Mouse (Mus musculus) CH12.LX (cell line): ENCODE results near the gene Wwp2. TPM values are rescaled to one million over a fixed set of nuclear protein-coding genes. Genes with fewer than 3 reads are reported as not detected.

Source experiments
- DNase-seq: peaks from one replicate; pipeline ENCODE4 v3.0.0-alpha.2; 2013; ENCODE audit errors: extremely low read depth
- H3K27ac ChIP-seq: 2 replicates; pipeline ENCODE4 v1.5.1; 2012; ENCODE audit warnings: low read depth, mild to moderate bottlenecking, control low read depth, moderate library complexity; ENCODE audit not compliant: insufficient read depth
- H3K27me3 ChIP-seq: replicated peaks from 2 replicates; pipeline ENCODE3; 2012; ENCODE audit warnings: inconsistent platforms
- H3K36me3 ChIP-seq, 2 experiments: replicated peaks in 1 of 2; 2 replicates each; pipeline versions ENCODE3 to v1.6.1; 2012; ENCODE audit warnings: inconsistent platforms in 1 of 2, low read length in 1 of 2, mild to moderate bottlenecking in 1 of 2, mixed read lengths in 1 of 2, moderate library complexity in 1 of 2; ENCODE audit not compliant: control insufficient read depth in 1 of 2, insufficient read depth in 1 of 2
- H3K4me1 ChIP-seq, 2 experiments: 2 replicates each; pipeline ENCODE4 v1.6.1; 2012; ENCODE audit warnings: inconsistent platforms in 1 of 2, moderate library complexity in 1 of 2; ENCODE audit not compliant: insufficient read depth in 2 of 2, control insufficient read depth in 1 of 2
- H3K4me2 ChIP-seq: 2 replicates; pipeline ENCODE4 v1.6.1; 2012; ENCODE audit warnings: low read depth, mild to moderate bottlenecking, control low read depth; ENCODE audit not compliant: poor library complexity, insufficient read depth, severe bottlenecking
- H3K4me3 ChIP-seq, 3 experiments: fragments of 150-350 bp in 1 of 3; sonication (generic) in 1 of 3; replicated peaks in 1 of 3; 2 replicates each; pipeline versions ENCODE3 to v1.5.1; 2011 to 2012; ENCODE audit warnings: low read depth in 2 of 3, low read length in 2 of 3, mild to moderate bottlenecking in 2 of 3, moderate library complexity in 2 of 3, control low read depth in 1 of 3, improper control_type of control experiment in 1 of 3, inconsistent platforms in 1 of 3, mixed read lengths in 1 of 3; ENCODE audit not compliant: poor library complexity in 1 of 3
- H3K79me2 ChIP-seq: replicated peaks from 2 replicates; pipeline ENCODE4 v1.6.1; 2012; ENCODE audit warnings: mild to moderate bottlenecking, moderate library complexity; ENCODE audit not compliant: control insufficient read depth, poor library complexity, insufficient read depth, severe bottlenecking; ENCODE audit errors: extremely low read depth
- H3K9ac ChIP-seq: 2 replicates; pipeline ENCODE4 v1.6.1; 2012; ENCODE audit warnings: low read depth, mild to moderate bottlenecking, control low read depth, moderate library complexity; ENCODE audit not compliant: insufficient read depth
- H3K9me3 ChIP-seq: replicated peaks from 2 replicates; pipeline ENCODE3; 2012; ENCODE audit warnings: low read length, inconsistent platforms, mixed read lengths
- GABPA ChIP-seq: IDR thresholded peaks from 2 replicates; pipeline ENCODE4 v1.6.1; 2012; ENCODE audit warnings: low read depth, low read length, improper control_type of control experiment, inconsistent platforms; ENCODE audit not compliant: insufficient replicate concordance
- IRF4 ChIP-seq: IDR thresholded peaks from 2 replicates; pipeline ENCODE4 v1.6.1; 2014; ENCODE audit warnings: low read depth, mild to moderate bottlenecking, inconsistent platforms, low read length, improper control_type of control experiment
- JUND ChIP-seq: conservative IDR thresholded peaks from 2 replicates; pipeline ENCODE4 v1.6.1; 2011; ENCODE audit warnings: low read depth, low read length, improper control_type of control experiment
- KAT2A ChIP-seq: IDR thresholded peaks from 2 replicates; pipeline ENCODE4 v1.6.1; 2012; ENCODE audit warnings: low read length, improper control_type of control experiment, inconsistent platforms; ENCODE audit not compliant: insufficient replicate concordance
- MAZ ChIP-seq: IDR thresholded peaks from 2 replicates; pipeline ENCODE4 v1.6.1; 2012; ENCODE audit warnings: low read depth, mild to moderate bottlenecking, inconsistent platforms, low read length, improper control_type of control experiment, moderate library complexity
- MXI1 ChIP-seq: IDR thresholded peaks from 2 replicates; pipeline ENCODE4 v1.6.1; 2011; ENCODE audit warnings: mild to moderate bottlenecking, low read depth, low read length, improper control_type of control experiment
- POLR2AphosphoS2 ChIP-seq: IDR thresholded peaks from 2 replicates; pipeline ENCODE4 v1.6.1; 2011; ENCODE audit warnings: low read depth, low read length, improper control_type of control experiment
- RAD21 ChIP-seq: IDR thresholded peaks from 2 replicates; pipeline ENCODE4 v1.6.1; 2011; ENCODE audit warnings: low read depth, mild to moderate bottlenecking, low read length, improper control_type of control experiment, moderate library complexity
- RCOR1 ChIP-seq: conservative IDR thresholded peaks from 2 replicates; pipeline ENCODE4 v1.6.1; 2012; ENCODE audit warnings: low read depth, mild to moderate bottlenecking, inconsistent platforms, low read length, improper control_type of control experiment
- TBP ChIP-seq: conservative IDR thresholded peaks from 2 replicates; pipeline ENCODE4 v1.6.1; 2011; ENCODE audit warnings: low read depth, low read length, improper control_type of control experiment
- USF1 ChIP-seq: IDR thresholded peaks from 2 replicates; pipeline ENCODE4 v1.6.1; 2014; ENCODE audit warnings: low read depth, mild to moderate bottlenecking, inconsistent platforms, low read length, improper control_type of control experiment
- dilution Hi-C: fragments of 300-500 bp; cut with MboI; formaldehyde crosslinking; loops from 2 replicates; pipeline ENCODE4 v1.14.3; 2020; ENCODE audit warnings: low sequenced_read_pairs; ENCODE audit not compliant: extremely low pct_unique_long_range_greater_than_20kb, extremely low pct_ligation_motif_present
- in situ Hi-C: fragments of 300-500 bp; cut with MboI; formaldehyde crosslinking; loops from 3 replicates; pipeline ENCODE4 v1.14.3; 2019; ENCODE audit warnings: low sequenced_read_pairs, low pct_ligation_motif_present, low pct_unique_long_range_greater_than_20kb, mixed read lengths
- polyA plus RNA-seq: library from polyadenylated mRNA; unstranded; fragments of >175 nt; gene quantifications from 2 replicates; pipeline ENCODE4 v1.2.1, GENCODE M21; 2012; ENCODE audit warnings: low read depth; ENCODE audit not compliant: insufficient read length
- total RNA-seq, 2 experiments: library from RNA; depleted of rRNA; stranded (reverse); fragments of 300-350 nt in 1 of 2; fragments of >200 nt in 1 of 2; gene quantifications; 2 replicates each; pipeline ENCODE4 v1.2.3; 2012 to 2014

The Wwp2 gene
- total and polyA plus RNA-seq, 3 experiments: 13.5 to 30.3 (median 20.7) TPM

GRCm38 (mm10) chr8:107425230-107425597 lies 11.0 kb upstream of the Wwp2 start:
- Histone ChIP-seq H3K36me3 (peaks cover 26 to 31% of the 10 kb centered on the region in 2 experiments), H3K9ac (no peak overlapping the region; the same call in 1 of the 2 replicates), H3K4me1 (peaks cover 8 to 33% of the 10 kb centered on the region in 2 experiments), H3K9me3 (peaks cover 3% of the 10 kb centered on the region), H3K79me2 (peaks cover 41% of the 10 kb centered on the region), H3K27ac (no peak overlapping the region), H3K27me3 (peaks cover 6% of the 10 kb centered on the region), H3K4me3 (peak overlapping the region in 2 of 3 experiments; percentile 40 to 86), H3K4me2 (peak overlapping the region; percentile 55)
- DNase-seq: no peak
- in situ Hi-C loops (no loop called here), dilution Hi-C loops (no loop called here)
- TF ChIP-seq JUND (no peak), RCOR1 (no peak), KAT2A (no peak)

DNA sequence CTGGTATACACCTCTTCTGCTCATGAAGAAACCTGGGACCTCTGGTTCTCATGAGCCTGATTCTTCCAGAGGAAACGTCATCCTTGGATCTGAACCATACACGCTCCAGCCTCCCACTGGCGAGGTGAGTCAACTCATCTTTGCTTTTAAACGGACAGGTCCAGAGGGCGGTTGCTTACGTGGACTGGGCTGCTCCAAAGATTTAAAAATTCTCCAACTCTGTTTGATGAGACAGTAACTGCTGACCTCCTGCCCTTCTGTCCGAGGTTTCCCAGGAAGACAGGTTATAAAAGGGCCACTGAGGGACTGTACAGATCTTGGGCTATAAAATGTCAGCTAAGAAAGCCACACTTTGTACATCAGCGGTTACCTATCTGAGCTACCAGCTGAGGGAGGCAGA lies 5.3 kb upstream of the Wwp2 start:
- TF ChIP-seq USF1 (no peak), RAD21 (no peak), GABPA (no peak), POLR2AphosphoS2 (no peak), TBP (no peak)
- Histone ChIP-seq H3K79me2 (no peaks in the 10 kb centered on the region), H3K9me3 (peaks cover 3% of the 10 kb centered on the region), H3K4me2 (no peak overlapping the region), H3K4me3 (no peak overlapping the region), H3K4me1 (peaks cover 0 to 4% of the 10 kb centered on the region in 2 experiments; a peak in 1 of 4 replicates), H3K36me3 (no peaks in the 10 kb centered on the region), H3K27me3 (peaks cover 12% of the 10 kb centered on the region), H3K27ac (no peak overlapping the region), H3K9ac (no peak overlapping the region)
- in situ Hi-C loops: no loop called here
- dilution Hi-C loops: no loop called here
- DNase-seq: no peak

DNA sequence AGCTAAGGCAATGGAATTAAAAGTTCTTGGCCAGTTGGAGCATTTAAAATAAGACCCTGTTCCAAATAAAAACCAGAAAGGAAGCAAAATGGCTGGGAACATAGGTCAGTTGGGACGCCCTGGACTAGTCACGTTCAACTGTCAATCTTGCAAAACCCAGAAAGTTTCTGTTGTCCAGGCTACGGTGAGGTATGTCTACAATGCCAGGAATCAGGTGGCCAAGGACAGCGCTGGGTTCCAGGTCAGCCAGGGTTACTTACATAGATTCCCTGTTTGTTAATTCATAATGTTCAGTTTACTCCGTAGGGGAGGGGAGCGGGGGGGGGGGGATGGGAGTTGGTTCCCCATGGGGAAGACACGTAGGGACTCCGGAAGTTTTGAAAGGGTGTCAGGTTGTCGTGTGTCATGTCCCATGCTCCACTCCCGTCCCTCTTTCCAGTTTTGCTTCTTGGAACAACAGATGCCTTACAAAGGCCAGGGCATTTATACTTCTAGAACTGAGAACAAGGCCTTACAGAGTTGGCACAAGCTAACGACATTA lies 674 bp upstream of the Wwp2 start:
- dilution Hi-C loops: no loop called here
- peak overlapping the region; percentile 65; the same call in 1 of the 2 replicates for H3K27ac ChIP-seq
- no peak for DNase-seq
- H3K36me3 ChIP-seq: no peaks in the 10 kb centered on the region
- H3K79me2 ChIP-seq: no peaks in the 10 kb centered on the region; the same call in 1 of the 2 replicates
- H3K9ac ChIP-seq: peak overlapping the region; percentile 91
- no peaks in the 10 kb centered on the region for H3K9me3 ChIP-seq
- peaks cover 11 to 30% of the 10 kb centered on the region in 2 experiments for H3K4me1 ChIP-seq
- H3K4me2 ChIP-seq: peak overlapping the region; percentile 90; the same call in 1 of the 2 replicates
- H3K4me3 ChIP-seq: peak overlapping the region; percentile 65 to 92 (median 89)
- in situ Hi-C loops: no loop called here
- TF ChIP-seq IRF4: no peak
- TF ChIP-seq MAZ: 0 out of 2 replicates have a peak, but pooled peaks have one; percentile 7
- peak; percentile 40; the same call in 1 of the 2 replicates for TF ChIP-seq MXI1
- TF ChIP-seq, all 38 proteins: peak for 2
- H3K27me3 ChIP-seq: peaks cover 6% of the 10 kb centered on the region
